Mouse (Mus musculus) ES-E14 (cell line): ENCODE measurements around the gene Pxdc1. TPM values are rescaled to one million over a fixed set of nuclear protein-coding genes. Genes with fewer than 3 reads are reported as not detected.
A peak's percentile ranks its signal among the peaks of the same experiment; 100 is the strongest.

Experiments used
- DNase-seq: peaks from one replicate; pipeline ENCODE4 v3.0.0-alpha.2; 2013; ENCODE audit warnings: low read depth, low spot score
- H3K27ac ChIP-seq: 2 replicates; pipeline ENCODE4 v1.5.1; 2012; ENCODE audit warnings: low read depth, mild to moderate bottlenecking, low read length, moderate library complexity, mixed read lengths; ENCODE audit not compliant: poor library complexity, insufficient read depth, severe bottlenecking
- H3K36me3 ChIP-seq: 2 replicates; pipeline ENCODE4 v1.6.1; 2012; ENCODE audit warnings: mild to moderate bottlenecking, low read length, moderate library complexity, mixed read lengths; ENCODE audit not compliant: control insufficient read depth, poor library complexity, insufficient read depth, severe bottlenecking
- H3K4me1 ChIP-seq, 2 experiments: fragments of 150-350 bp in 1 of 2; sonication (generic) in 1 of 2; 2 replicates each; pipeline ENCODE4 v1.6.1; 2012; ENCODE audit warnings: low read length in 2 of 2, mild to moderate bottlenecking in 1 of 2, mixed read lengths in 1 of 2; ENCODE audit not compliant: control insufficient read depth in 2 of 2, insufficient read depth in 2 of 2, poor library complexity in 1 of 2
- H3K4me3 ChIP-seq, 2 experiments: fragments of 150-350 bp in 1 of 2; sonication (generic) in 1 of 2; 2 replicates each; pipeline ENCODE4 v1.5.1; 2012; ENCODE audit warnings: low read length in 2 of 2, low read depth in 1 of 2, mild to moderate bottlenecking in 1 of 2, mixed read lengths in 1 of 2; ENCODE audit not compliant: insufficient read depth in 1 of 2, poor library complexity in 1 of 2, severe bottlenecking in 1 of 2
- H3K9ac ChIP-seq: 2 replicates; pipeline ENCODE4 v1.6.1; 2012; ENCODE audit warnings: low read depth, mild to moderate bottlenecking, low read length, mixed read lengths; ENCODE audit not compliant: poor library complexity, insufficient read depth, severe bottlenecking
- H3K9me3 ChIP-seq: fragments of 150-350 bp; sonication (generic); 2 replicates; pipeline ENCODE4 v1.6.1; 2012; ENCODE audit warnings: low read depth, mild to moderate bottlenecking, low read length; ENCODE audit not compliant: control insufficient read depth, insufficient read depth
- CHD2 ChIP-seq: IDR thresholded peaks from 2 replicates; pipeline ENCODE4 v1.6.1; 2014; ENCODE audit warnings: mild to moderate bottlenecking, low read depth, low read length, inconsistent platforms
- HCFC1 ChIP-seq: IDR thresholded peaks from 2 replicates; pipeline ENCODE4 v1.6.1; 2012; ENCODE audit warnings: low read length, inconsistent platforms, borderline replicate concordance; ENCODE audit not compliant: insufficient read depth
- MAFK ChIP-seq: IDR thresholded peaks from 2 replicates; pipeline ENCODE4 v1.6.1; 2014; ENCODE audit warnings: mild to moderate bottlenecking, low read depth, low read length, inconsistent platforms; ENCODE audit not compliant: insufficient read depth
- ZC3H11A ChIP-seq: IDR thresholded peaks from 2 replicates; pipeline ENCODE4 v1.6.1; 2012; ENCODE audit warnings: low read depth, mild to moderate bottlenecking, inconsistent platforms, low read length, borderline replicate concordance
- ZNF384 ChIP-seq: IDR thresholded peaks from 2 replicates; pipeline ENCODE4 v1.6.1; 2012; ENCODE audit warnings: low read depth, low read length, inconsistent platforms
- in situ Hi-C, 2 experiments: fragments of 600-800 bp; cut with MboI; formaldehyde crosslinking; loops; one replicate each; pipeline ENCODE4 v1.15.1; 2025; ENCODE audit warnings: low sequenced_read_pairs in 2 of 2, inconsistent platforms in 1 of 2; ENCODE audit not compliant: unreplicated experiment in 2 of 2
- total RNA-seq: library from RNA; depleted of rRNA; stranded (reverse); fragments of 300-350 nt; gene quantifications from 2 replicates; pipeline ENCODE4 v1.2.3, GENCODE M21; 2012

Gene Pxdc1
- total RNA-seq, 1 experiment, result 16.6 TPM

- H3K27ac ChIP-seq, result no peak overlapping the region
- in situ Hi-C loops, result loop anchor here in 1 of 2 experiments (5.0 kb wide), 1 partner anchor 215 kb away; no protein-coding TSS in a partner anchor
- no peaks in the 10 kb centered on the region for H3K36me3 ChIP-seq
- peaks cover 2 to 5% of the 10 kb centered on the region in 2 experiments; a peak in 1 of 4 replicates for H3K4me1 ChIP-seq
- DNase-seq, result peak; percentile 31
- TF ChIP-seq CHD2, result no peak
- peak overlapping the region; percentile 57 for H3K9ac ChIP-seq
- H3K9me3 ChIP-seq, result no peaks in the 10 kb centered on the region
- peak overlapping the region; percentile 67 to 70 for H3K4me3 ChIP-seq
Observed at GRCm38 (mm10) chr13:34652353-34653241, 689 bp downstream of the Pxdc1 start.

- Histone ChIP-seq H3K4me3 (peak overlapping the region; percentile 67 to 70), H3K4me1 (peaks cover 2 to 5% of the 10 kb centered on the region in 2 experiments; a peak in 1 of 4 replicates), H3K36me3 (no peaks in the 10 kb centered on the region), H3K9me3 (no peaks in the 10 kb centered on the region), H3K27ac (no peak overlapping the region), H3K9ac (peak overlapping the region; percentile 57; the same call in 1 of the 2 replicates)
- no peak for DNase-seq
- TF ChIP-seq ZC3H11A (no peak), HCFC1 (no peak), CHD2 (no peak), ZNF384 (no peak), MAFK (no peak)
- in situ Hi-C loops, result loop anchor here in 1 of 2 experiments (5.0 kb wide), 1 partner anchor 215 kb away; no protein-coding TSS in a partner anchor
Observed at GRCm38 (mm10) chr13:34652016-34652352, 1.3 kb downstream of the Pxdc1 start.

- in situ Hi-C loops, result loop anchor here in 1 of 2 experiments (5.0 kb wide), 1 partner anchor 216 kb away; no protein-coding TSS in a partner anchor
- Histone ChIP-seq H3K4me1 (peaks cover 2 to 5% of the 10 kb centered on the region in 2 experiments; a peak in 1 of 4 replicates), H3K4me3 (peak overlapping the region; percentile 67 to 70), H3K27ac (no peak overlapping the region), H3K9me3 (no peaks in the 10 kb centered on the region), H3K9ac (peak overlapping the region; percentile 13; the same call in 1 of the 2 replicates), H3K36me3 (no peaks in the 10 kb centered on the region)
- no peak for DNase-seq
- TF ChIP-seq HCFC1 (no peak), CHD2 (no peak), ZC3H11A (no peak), MAFK (no peak), ZNF384 (no peak)
Observed at GRCm38 (mm10) chr13:34651474-34651991, 1.8 kb downstream of the Pxdc1 start.

- H3K27ac ChIP-seq, result no peak overlapping the region
Observed at GRCm38 (mm10) chr13:34650953-34651352, 2.3 kb downstream of the Pxdc1 start.

More at GRCm38 (mm10) chr13:34650953-34651352, 2.3 kb downstream of the Pxdc1 start:
- in situ Hi-C loops, result loop anchor here in 1 of 2 experiments (5.0 kb wide), 1 partner anchor 216 kb away; no protein-coding TSS in a partner anchor
- Histone ChIP-seq H3K9me3 (no peaks in the 10 kb centered on the region), H3K4me1 (peaks cover 2 to 5% of the 10 kb centered on the region in 2 experiments; a peak in 1 of 4 replicates), H3K36me3 (no peaks in the 10 kb centered on the region), H3K9ac (no peak overlapping the region), H3K4me3 (peak overlapping the region; percentile 67 to 70; a peak in 3 of 4 replicates)
- TF ChIP-seq MAFK (no peak), ZC3H11A (no peak), ZNF384 (no peak), HCFC1 (no peak), CHD2 (no peak)
- DNase-seq, result no peak
